Mouse (Mus musculus) mesoderm, embryonic 11.5 days (tissue): Measurements from ENCODE around the gene Gm10153.
"Not testable (repeated sequence)": the region's sequence is repeated elsewhere in the genome, so short reads cannot be mapped to it uniquely, and the experiment has no call there.

Source experiments
- DNase-seq: peaks from one replicate; pipeline ENCODE4 v3.0.0-alpha.2; 2012; ENCODE audit warnings: low read depth, low spot score

Gm10153 gene

GRCm38 (mm10) chr7:142144507-142144906 lies 45.7 kb downstream of the Gm10153 start, which contains the start of gene Gm45337:
Gene Gm45337 (minus strand): TSS chr7:142144607.
- DNase-seq, result no peak

GRCm38 (mm10) chr7:142143506-142144010 lies 46.6 kb downstream of the Gm10153 start:
- not testable (repeated sequence) for DNase-seq

GRCm38 (mm10) chr7:142140696-142141095 lies 49.5 kb downstream of the Gm10153 start:
- no peak for DNase-seq
